Mouse (Mus musculus): ENCODE data around the gene Ccdc124. TPM values are rescaled to one million over a fixed set of nuclear protein-coding genes. Genes with fewer than 3 reads are reported as not detected.

Ccdc124 gene
- polyA plus RNA-seq, 1 experiment from 2014 or later, result 79.7 TPM

DNA sequence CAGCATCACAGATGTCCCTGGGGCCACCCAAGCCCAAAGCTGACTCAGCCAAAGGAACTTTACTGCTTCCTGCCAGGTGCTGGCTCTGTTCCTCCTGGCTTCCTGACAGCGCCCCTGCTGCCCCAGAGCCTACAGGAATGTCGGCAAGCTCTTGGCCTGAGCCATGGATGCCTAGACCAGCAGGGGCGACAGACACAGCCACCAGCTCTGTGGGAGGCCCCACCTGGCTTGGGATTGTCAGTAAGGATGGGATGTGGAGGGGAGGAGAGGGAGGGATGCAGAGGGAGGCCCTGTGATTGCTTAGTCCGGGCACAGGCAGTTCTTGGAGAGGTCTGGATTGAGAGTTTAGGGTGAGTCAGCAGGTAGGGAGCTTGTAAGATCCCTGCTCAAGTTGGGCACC is 6.4 kb upstream of the Ccdc124 start:
- Histone ChIP-seq H3K27ac (0 out of 2 replicates have a peak overlapping the region, but pooled peaks have one; percentile 13), H3K9ac (no peak overlapping the region), H3K9me3 (replicated peaks) (no peaks in the 10 kb centered on the region), H3K4me2 (no peak overlapping the region), H3K27me3 (peaks cover 3% of the 10 kb centered on the region; the same call in 1 of the 2 replicates), H3K36me3 (no peaks in the 10 kb centered on the region), H3K4me3 (no peak overlapping the region), H3K4me1 (replicated peaks) (peaks cover 17% of the 10 kb centered on the region)
- no peak for ATAC-seq (replicated peaks; ENCODE audit: insufficient number of reproducible peaks, insufficient read depth, low FRiP score, low read depth)
- WGBS, result 3% methylated on average over 4 of the region's 4 CpGs

DNA sequence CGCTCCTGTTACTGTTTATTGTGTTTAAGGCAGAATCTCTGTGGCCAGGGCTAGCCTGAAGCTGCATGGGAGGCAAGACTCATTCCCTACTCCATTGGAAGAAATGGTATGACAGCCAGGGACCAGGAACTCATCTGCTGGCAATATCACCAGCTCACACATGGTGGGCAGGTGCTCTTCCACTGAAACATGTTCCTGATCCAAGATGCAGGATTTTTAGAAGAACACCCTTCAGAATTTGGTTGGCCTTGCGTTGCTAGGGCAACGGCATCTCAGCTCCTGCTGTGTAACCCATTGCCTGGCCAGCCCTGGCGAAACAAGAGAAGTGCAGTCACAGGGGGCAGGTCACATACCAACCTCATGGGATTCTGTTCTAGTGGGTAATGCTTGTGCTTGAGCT is 5.8 kb upstream of the Ccdc124 start:
- Histone ChIP-seq H3K27ac (no peak overlapping the region), H3K4me2 (no peak overlapping the region), H3K36me3 (no peaks in the 10 kb centered on the region), H3K27me3 (peaks cover 3% of the 10 kb centered on the region; the same call in 1 of the 2 replicates), H3K4me1 (replicated peaks) (peaks cover 14% of the 10 kb centered on the region), H3K4me3 (no peak overlapping the region), H3K9ac (no peak overlapping the region), H3K9me3 (replicated peaks) (no peaks in the 10 kb centered on the region)
- ATAC-seq (replicated peaks; ENCODE audit: insufficient number of reproducible peaks, insufficient read depth, low FRiP score, low read depth), result no peak
- 55% methylated on average over 4 of the region's 4 CpGs for WGBS

DNA sequence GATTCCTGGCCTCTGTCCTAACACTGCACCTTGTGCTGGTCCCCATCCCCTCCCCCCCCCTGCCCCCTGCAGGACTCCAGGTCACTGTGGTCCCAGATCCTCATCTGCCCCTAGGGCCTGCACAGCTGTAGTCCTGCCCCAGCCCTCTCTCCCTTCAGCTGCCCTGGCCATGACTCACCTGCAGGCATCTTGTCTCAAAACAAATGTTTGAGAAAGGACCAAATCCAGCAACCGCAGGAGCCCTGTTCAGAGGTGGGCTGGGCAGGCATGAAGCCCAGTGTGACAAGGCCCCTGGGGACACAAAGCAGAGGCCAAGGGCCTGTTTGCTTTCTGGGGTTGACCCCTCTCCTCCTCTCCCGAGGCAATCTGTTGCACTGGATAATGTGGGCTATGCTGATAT is 4.4 kb upstream of the Ccdc124 start:
- no peak overlapping the region for H3K4me2 ChIP-seq
- H3K9ac ChIP-seq, result no peak overlapping the region
- 26% methylated on average over 2 of the region's 2 CpGs for WGBS
- H3K4me3 ChIP-seq, result no peak overlapping the region
- no peaks in the 10 kb centered on the region for H3K9me3 ChIP-seq (replicated peaks)
- no peak for ATAC-seq (replicated peaks; ENCODE audit: insufficient number of reproducible peaks, insufficient read depth, low FRiP score, low read depth)
- peaks cover 3% of the 10 kb centered on the region; the same call in 1 of the 2 replicates for H3K27me3 ChIP-seq
- no peaks in the 10 kb centered on the region for H3K36me3 ChIP-seq
- H3K27ac ChIP-seq, result no peak overlapping the region
- H3K4me1 ChIP-seq (replicated peaks), result peaks cover 18% of the 10 kb centered on the region

GRCm38 (mm10) chr8:70876382-70876781 is 2.6 kb upstream of the Ccdc124 start:
- no peak overlapping the region for H3K4me2 ChIP-seq
- H3K9me3 ChIP-seq (replicated peaks), result no peaks in the 10 kb centered on the region
- peaks cover 23% of the 10 kb centered on the region for H3K4me1 ChIP-seq (replicated peaks)
- no peaks in the 10 kb centered on the region for H3K36me3 ChIP-seq
- no peak overlapping the region for H3K9ac ChIP-seq
- 50% methylated on average over 4 of the region's 4 CpGs for WGBS
- H3K27me3 ChIP-seq, result no peaks in the 10 kb centered on the region
- no peak for ATAC-seq (replicated peaks; ENCODE audit: insufficient number of reproducible peaks, insufficient read depth, low FRiP score, low read depth)
- H3K4me3 ChIP-seq, result no peak overlapping the region
- H3K27ac ChIP-seq, result no peak overlapping the region

DNA sequence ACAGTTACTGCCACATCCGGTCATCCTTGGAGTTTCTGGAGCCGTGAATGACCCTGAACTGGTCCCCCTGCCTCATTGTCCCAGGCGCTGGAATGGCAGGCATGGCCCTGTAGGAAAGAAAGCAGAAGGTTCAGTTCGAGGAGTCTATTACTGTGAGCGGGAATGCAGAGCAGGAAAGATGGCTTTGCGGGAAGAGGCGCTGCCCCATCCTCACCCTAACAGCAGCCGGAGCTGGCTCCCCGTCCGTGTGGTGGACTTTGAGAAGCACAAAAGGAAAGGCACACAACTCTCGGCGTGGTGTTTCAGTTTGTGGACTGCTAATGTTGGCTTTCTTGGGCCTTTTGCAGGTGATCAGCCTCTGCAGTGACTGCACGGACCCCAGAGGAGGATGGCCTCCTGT is 706 bp upstream of the Ccdc124 start:
- no peak overlapping the region for H3K9ac ChIP-seq
- no peak for ATAC-seq (replicated peaks; ENCODE audit: insufficient number of reproducible peaks, insufficient read depth, low FRiP score, low read depth)
- 87% methylated on average over 13 of the region's 13 CpGs for WGBS

GRCm38 (mm10) chr8:70872643-70873363 is 932 bp downstream of the Ccdc124 start:
- Histone ChIP-seq H3K9ac (peak overlapping the region; percentile 75), H3K4me3 (peak overlapping the region; percentile 90), H3K27ac (peak overlapping the region; percentile 78), H3K27me3 (no peaks in the 10 kb centered on the region), H3K9me3 (replicated peaks) (no peaks in the 10 kb centered on the region), H3K4me1 (replicated peaks) (peaks cover 29% of the 10 kb centered on the region), H3K4me2 (peak overlapping the region; percentile 94), H3K36me3 (no peaks in the 10 kb centered on the region)
- ATAC-seq (replicated peaks; ENCODE audit: insufficient number of reproducible peaks, insufficient read depth, low FRiP score, low read depth), result no peak; the same call in 1 of the 2 replicates
- 4% methylated on average over 31 of the region's 31 CpGs for whole genome bisulfite sequencing

More for the DNA sequence above, 706 bp upstream of the Ccdc124 start:
- Histone ChIP-seq H3K4me1 (replicated peaks) (peaks cover 13% of the 10 kb centered on the region), H3K4me3 (no peak overlapping the region), H3K9me3 (replicated peaks) (no peaks in the 10 kb centered on the region), H3K27ac (no peak overlapping the region), H3K36me3 (no peaks in the 10 kb centered on the region), H3K27me3 (no peaks in the 10 kb centered on the region), H3K4me2 (no peak overlapping the region)

DNA sequence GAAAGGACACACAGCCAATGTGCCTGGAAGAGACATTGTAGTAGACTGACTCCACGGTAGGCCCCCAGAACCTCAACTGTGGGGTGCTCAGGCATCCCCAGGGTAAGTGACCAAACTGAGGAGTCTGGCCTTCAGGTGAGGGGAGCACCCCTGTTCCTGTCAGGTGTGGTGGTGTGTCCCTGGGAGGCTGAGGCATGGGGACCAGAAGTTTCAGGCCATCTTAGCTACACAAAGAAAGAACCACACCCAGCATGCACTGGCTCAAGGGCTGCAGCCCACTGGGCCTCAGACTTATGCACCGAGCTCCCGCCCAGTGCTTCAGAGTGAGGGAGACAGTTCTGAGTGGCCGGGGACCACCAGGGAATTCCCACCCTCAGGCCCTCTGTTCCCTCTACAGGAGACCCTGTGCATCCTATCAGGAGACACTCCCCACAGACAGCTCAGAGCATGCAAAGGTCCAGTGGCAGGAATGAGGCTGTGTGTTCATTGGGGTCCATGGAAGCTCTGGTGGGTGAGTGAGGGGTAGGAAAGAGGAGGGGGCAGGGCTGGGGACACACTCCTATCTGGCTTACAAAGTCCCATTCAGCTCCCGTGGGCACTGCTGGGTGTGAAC is 2.4 kb downstream of the Ccdc124 start:
- Histone ChIP-seq H3K4me2 (no peak overlapping the region), H3K4me1 (replicated peaks) (peaks cover 32% of the 10 kb centered on the region), H3K27ac (no peak overlapping the region), H3K9ac (no peak overlapping the region), H3K36me3 (no peaks in the 10 kb centered on the region), H3K27me3 (0 out of 2 replicates have a peak, but pooled peaks cover 5% of the 10 kb centered on the region), H3K9me3 (replicated peaks) (no peaks in the 10 kb centered on the region), H3K4me3 (no peak overlapping the region)
- WGBS, result 78% methylated on average over 5 of the region's 5 CpGs
- no peak for ATAC-seq (replicated peaks; ENCODE audit: insufficient number of reproducible peaks, insufficient read depth, low FRiP score, low read depth)

DNA sequence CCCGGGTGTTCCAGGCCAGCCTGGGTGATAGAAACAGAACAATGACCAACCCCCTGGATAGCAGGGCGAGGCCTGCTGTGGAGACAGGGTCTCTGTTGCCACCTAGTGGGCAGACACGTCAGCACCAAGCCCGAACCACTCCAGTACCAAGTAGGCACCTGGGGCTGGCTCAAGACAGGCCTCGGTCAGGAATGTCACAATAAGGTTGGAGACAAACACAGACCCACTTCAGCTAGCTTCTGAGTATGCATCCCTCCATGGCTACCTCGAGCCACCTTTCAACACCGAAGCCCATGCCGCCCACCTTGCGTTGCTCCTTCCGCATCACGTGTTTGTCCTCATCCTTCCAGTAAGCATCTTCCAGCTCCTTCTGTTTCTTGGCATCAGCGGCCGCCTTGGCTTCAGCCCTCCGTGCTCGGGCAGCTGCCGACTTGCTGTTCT is 4.1 kb downstream of the Ccdc124 start:
- Histone ChIP-seq H3K4me3 (no peak overlapping the region), H3K9ac (no peak overlapping the region), H3K36me3 (no peaks in the 10 kb centered on the region), H3K4me1 (replicated peaks) (peaks cover 41% of the 10 kb centered on the region), H3K27ac (no peak overlapping the region), H3K9me3 (replicated peaks) (no peaks in the 10 kb centered on the region), H3K4me2 (no peak overlapping the region), H3K27me3 (0 out of 2 replicates have a peak, but pooled peaks cover 5% of the 10 kb centered on the region)
- WGBS, result 51% methylated on average over 16 of the region's 16 CpGs
- no peak for ATAC-seq (replicated peaks; ENCODE audit: insufficient number of reproducible peaks, insufficient read depth, low FRiP score, low read depth)

DNA sequence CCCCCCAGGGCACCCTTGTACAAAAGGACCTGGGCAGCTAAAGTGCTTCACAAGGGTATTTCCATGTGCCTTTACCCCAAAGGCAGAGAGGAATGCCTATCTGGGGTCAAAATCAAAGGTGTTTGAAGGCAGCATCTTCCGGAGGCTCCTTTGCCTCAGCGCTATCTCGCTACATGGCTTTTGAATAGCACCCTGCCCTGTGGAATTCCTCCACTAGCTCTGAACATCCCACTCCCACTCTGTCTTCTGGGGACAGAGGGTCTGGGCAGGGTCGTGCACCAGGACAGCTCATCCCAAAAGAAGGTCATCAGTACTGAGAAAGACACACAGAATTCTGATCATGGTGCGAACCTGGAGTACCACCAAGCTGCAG is 4.5 kb downstream of the Ccdc124 start:
- H3K4me1 ChIP-seq (replicated peaks), result peaks cover 45% of the 10 kb centered on the region
- WGBS, result 34% methylated on average over 5 of the region's 5 CpGs
- peak overlapping the region; percentile 22; the same call in 1 of the 2 replicates for H3K9ac ChIP-seq
- no peak overlapping the region for H3K27ac ChIP-seq
- ATAC-seq (replicated peaks; ENCODE audit: insufficient number of reproducible peaks, insufficient read depth, low FRiP score, low read depth), result no peak
- 0 out of 2 replicates have a peak overlapping the region, but pooled peaks have one; percentile 14 for H3K4me3 ChIP-seq
- H3K27me3 ChIP-seq, result 0 out of 2 replicates have a peak, but pooled peaks cover 9% of the 10 kb centered on the region
- no peaks in the 10 kb centered on the region for H3K36me3 ChIP-seq
- H3K4me2 ChIP-seq, result peak overlapping the region; percentile 44
- H3K9me3 ChIP-seq (replicated peaks), result no peaks in the 10 kb centered on the region

- ATAC-seq (replicated peaks; ENCODE audit: insufficient number of reproducible peaks, insufficient read depth, low FRiP score, low read depth), result no peak
- Histone ChIP-seq H3K27ac (no peak overlapping the region), H3K4me1 (replicated peaks) (peaks cover 48% of the 10 kb centered on the region), H3K9ac (peak overlapping the region; percentile 22; the same call in 1 of the 2 replicates), H3K4me3 (peak overlapping the region; percentile 14; the same call in 1 of the 2 replicates), H3K4me2 (peak overlapping the region; percentile 44), H3K36me3 (no peaks in the 10 kb centered on the region), H3K9me3 (replicated peaks) (no peaks in the 10 kb centered on the region), H3K27me3 (0 out of 2 replicates have a peak, but pooled peaks cover 14% of the 10 kb centered on the region)
- WGBS, result 30% methylated on average over 40 of the region's 40 CpGs
These were observed 5.1 kb downstream of the Ccdc124 start for GRCm38 (mm10) chr8:70868559-70869198.

GRCm38 (mm10) chr8:70866566-70866965 is 7.2 kb downstream of the Ccdc124 start:
- WGBS, result 86% methylated on average over 7 of the region's 7 CpGs
- Histone ChIP-seq H3K4me1 (replicated peaks) (peaks cover 58% of the 10 kb centered on the region), H3K36me3 (no peaks in the 10 kb centered on the region), H3K4me2 (peak overlapping the region; percentile 91; the same call in 1 of the 2 replicates), H3K9me3 (replicated peaks) (no peaks in the 10 kb centered on the region), H3K27ac (no peak overlapping the region), H3K27me3 (peaks cover 33% of the 10 kb centered on the region), H3K4me3 (no peak overlapping the region), H3K9ac (no peak overlapping the region)
- no peak for ATAC-seq (replicated peaks; ENCODE audit: insufficient number of reproducible peaks, insufficient read depth, low FRiP score, low read depth)
